Mouse (Mus musculus) left cerebral cortex, postnatal 10 days (tissue): ENCODE results near the gene Slc9a4. TPM values are rescaled to one million over a fixed set of nuclear protein-coding genes. Genes with fewer than 3 reads are reported as not detected.
"Not testable (repeated sequence)": the region's sequence is repeated elsewhere in the genome, so short reads cannot be mapped to it uniquely, and the experiment has no call there.

Experiments used
- DNase-seq, 2 experiments: peaks; one replicate each; pipeline ENCODE4 v3.0.0; 2021 to 2022; ENCODE audit warnings: low spot score in 2 of 2, mixed read lengths in 1 of 2; ENCODE audit errors: extremely low spot score in 1 of 2
- intact Hi-C: fragments of 180-260 bp; cut with DNase I; formaldehyde crosslinking; loops from one replicate; pipeline ENCODE4 v1.15.1; 2025
- total RNA-seq, 2 experiments: library from RNA; stranded (reverse); gene quantifications; 2 replicates each; pipeline ENCODE4 v1.2.3; 2021

Slc9a4 gene
- under 1 TPM; 0.49 to 0.88 TPM for total RNA-seq

DNA sequence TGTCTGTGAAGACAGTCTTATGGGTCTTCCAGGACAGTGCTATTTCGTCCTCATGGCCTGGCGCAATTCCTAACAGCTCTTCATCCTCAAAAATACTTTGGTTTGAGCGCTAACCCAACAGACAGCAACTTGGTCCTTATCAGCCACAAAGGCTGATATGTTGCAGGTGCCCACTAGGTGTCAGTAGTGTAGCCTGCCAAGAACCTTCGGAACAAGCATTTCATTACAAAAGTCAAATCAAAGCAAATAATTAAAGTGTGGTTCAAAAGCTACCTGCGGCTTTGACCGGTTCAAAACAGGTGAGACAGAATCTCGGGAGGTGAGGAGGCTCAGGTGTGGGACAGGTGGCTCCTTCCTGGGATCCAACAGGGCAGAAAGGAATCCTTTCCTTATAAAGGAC, at the start of gene Slc9a4:
Gene Slc9a4, plus strand, starts transcription at position 298 of the 400 bp plus-strand sequence.
- intact Hi-C loops: loop anchor here (5.0 kb wide), 3 partner anchors 78 to 263 kb away; no protein-coding TSS in a partner anchor
- peak; percentile 16 to 26 for DNase-seq

DNA sequence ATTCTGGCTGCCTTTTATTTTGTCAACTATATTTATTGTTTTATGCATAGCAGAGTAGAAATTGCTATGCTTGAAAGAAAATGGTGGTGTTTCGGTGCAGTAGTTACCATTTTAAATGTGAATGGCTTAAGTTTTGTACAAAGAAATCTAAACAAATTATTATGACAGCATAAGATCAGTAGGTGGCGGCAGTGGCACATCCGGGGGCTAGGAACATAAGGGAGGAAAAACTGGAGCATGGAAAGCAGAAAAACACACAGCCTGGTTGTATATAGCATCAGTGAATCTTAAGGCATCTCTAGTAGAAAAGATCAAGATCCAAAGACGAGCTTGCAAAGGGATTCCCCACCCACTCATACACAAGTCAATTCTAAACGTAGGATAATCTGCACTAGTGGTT, 42.3 kb upstream of the Slc9a4 start:
- intact Hi-C loops: no loop called here
- no peak for DNase-seq

DNA sequence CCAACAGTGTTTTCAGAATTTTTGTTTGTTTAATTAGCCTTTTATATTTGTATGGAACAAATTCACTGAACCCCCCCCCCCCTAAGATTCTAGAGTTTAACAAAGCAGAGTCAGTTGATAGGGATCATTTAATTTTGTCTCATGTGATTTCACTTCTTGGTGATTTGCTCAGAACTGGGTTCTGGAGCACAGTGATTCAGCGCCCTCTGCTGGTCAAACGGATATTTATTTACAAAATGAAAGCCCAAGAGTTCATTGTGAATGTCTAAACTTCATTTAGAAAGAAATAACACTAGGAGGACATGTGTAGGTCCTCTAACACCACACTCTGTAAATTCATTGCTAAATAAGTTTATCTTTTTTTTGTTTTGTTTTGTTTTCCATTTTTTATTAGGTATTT, 35.2 kb upstream of the Slc9a4 start:
- intact Hi-C loops: loop anchor here (1.0 to 5.0 kb wide), 2 partner anchors 429 to 542 kb away; no protein-coding TSS in a partner anchor
- peak; percentile 58 to 72 for DNase-seq

DNA sequence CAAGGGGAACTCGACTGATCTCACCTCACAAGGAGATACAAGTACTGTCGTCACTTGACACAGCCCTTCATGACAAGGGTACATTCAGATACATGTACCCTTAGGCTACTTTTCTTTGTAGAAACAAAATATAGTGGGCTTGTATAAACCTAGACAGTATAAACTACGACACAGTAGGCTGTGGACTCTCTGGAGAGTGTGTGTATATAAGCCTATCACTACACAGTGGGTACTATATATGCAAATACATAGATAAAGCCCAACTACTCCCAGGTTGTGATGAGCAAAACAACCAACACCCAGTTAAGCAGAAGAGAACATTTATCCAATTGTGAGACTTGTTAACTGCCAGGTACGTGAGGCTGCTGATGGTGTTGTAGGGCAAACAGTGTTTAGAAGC, 33.2 kb upstream of the Slc9a4 start:
- intact Hi-C loops: no loop called here
- no peak for DNase-seq

DNA sequence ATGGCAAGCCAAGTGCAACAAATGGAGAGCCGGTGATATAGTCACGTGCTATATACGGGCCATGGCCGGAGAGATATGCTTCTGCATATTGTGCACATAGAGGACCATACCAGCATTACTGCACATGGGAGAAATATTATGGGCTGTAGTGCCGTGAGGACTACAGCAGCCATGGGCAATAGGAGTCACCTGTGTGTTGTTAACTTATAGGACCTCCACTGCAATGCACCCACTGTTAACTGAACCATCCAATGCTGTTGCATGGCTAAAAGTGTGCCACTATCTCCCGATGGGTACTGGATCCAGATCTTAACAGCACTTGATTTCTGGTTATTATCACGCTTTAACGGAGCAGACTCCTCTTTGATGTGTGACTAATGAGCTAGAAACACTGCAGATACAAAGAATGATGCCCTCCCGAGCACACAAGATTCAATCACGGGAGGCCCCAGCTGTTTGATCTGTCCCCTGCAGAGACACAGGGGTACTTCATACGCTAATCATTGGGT, 32.8 kb upstream of the Slc9a4 start:
- DNase-seq: no peak
- intact Hi-C loops: no loop called here

DNA sequence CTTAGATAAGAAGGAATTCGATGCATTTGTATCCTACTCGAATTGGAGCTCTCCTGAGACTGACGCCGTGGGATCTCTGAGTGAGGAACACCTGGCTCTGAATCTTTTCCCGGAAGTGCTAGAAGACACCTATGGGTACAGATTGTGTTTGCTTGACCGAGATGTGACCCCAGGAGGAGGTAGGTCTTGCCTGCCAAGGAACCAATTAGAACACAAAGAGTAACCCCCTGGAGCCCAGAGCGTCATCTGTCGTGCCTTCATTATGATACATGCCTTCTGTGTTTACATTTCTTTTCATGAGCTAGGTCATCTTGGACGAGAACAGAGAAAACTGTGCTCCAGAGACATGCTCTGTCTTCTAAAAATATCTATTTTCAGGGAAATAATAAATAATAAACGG, 32.1 kb upstream of the Slc9a4 start:
- DNase-seq: no peak
- intact Hi-C loops: no loop called here

DNA sequence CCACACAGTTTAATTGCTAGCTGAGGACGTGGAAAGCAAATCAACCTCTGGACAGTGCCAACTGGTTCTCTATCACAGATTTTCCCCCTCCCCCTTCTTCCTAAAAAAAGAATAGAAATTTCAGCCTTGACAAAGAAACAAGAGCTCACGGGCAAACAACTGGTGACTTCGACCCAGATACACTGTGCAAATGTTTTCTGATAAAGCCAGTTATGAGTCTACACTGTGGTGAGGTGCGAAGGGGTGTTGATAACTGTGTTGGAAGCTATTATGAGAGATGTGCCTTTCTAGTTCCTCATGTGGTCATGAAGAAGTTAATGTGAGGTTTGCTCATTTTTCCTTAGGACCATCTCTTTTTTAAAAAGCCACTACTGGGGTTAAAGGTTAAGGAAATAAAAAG, 10.5 kb upstream of the Slc9a4 start:
- intact Hi-C loops: no loop called here
- no peak for DNase-seq

DNA sequence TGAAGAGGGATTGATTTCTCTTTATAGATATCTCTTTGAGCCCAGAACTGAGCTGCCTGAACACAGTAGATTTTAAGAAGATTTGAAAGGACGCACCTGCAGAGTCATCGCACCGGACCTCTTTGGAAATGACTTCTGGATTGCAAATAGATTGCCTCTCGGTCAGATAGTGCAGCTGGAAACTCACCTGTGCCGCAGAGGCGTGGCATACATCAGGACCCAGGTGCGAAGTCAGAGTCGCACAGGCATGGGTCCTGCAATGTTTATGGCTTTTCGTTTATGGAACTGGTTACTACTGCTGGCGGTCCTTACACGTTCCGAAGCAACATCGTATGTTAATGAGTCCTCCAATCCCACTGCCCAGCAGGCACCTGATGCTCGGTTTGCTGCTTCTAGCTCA, 388 bp downstream of the Slc9a4 start:
- DNase-seq: no peak
- intact Hi-C loops: no loop called here

DNA sequence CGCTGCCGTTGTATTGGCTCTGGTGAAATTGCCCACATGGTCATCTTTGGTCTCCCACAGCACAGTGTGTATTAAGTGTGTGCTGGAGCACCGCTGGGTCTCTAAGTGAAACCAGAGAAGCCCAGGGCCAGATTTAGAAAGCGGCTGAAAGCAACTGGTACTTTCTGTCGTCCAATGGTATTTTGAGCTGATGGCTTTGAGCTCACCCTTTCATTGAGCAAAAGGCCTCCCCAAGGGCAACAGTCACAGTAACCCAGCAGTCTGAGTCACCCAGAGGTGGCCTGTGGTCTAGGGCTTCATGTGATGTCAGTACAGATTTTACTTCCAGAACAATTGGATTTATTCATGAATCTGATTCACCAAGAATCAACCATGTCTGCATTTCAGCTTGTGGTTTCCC, 6.9 kb downstream of the Slc9a4 start:
- intact Hi-C loops: no loop called here
- no peak for DNase-seq

DNA sequence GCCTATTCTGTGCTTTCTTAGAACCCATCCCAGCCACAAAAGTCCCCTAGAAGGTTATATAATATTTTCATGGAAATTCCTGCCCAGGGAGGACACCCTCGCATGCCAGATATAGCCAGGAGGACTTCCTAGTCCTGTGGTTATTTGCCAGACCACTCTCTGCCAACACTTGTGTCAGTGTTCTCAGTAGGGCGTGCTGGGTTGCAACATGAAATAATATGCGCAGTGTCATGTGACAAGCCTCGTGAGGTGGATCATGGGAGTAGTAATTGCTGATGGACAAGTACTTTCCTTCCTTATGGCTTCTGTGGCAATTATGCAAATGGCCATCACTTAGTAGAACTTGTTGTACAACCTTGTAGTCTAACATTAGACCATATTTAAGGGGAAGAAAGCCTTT, 11.1 kb downstream of the Slc9a4 start:
- DNase-seq: no peak
- intact Hi-C loops: no loop called here

DNA sequence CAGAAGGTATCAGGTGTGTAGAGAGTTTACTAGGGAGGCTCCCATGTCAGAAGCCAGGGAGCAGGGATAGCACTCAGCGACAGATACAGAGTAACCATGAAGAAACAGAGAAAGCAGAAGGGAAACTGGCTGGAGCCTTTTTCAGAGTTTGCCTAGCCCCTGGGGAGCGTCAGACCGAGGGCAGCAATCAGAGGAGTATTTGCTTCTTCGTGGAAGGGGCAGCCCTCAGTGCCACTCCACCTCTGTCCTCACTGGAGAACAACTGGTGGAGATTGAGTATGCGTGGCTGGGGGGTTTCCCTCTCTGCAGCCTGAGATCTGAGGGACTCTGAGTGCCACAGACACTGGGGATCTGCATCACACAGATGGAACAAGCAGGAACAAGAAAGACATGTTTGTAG, 17.9 kb downstream of the Slc9a4 start:
- DNase-seq: no peak
- intact Hi-C loops: no loop called here

DNA sequence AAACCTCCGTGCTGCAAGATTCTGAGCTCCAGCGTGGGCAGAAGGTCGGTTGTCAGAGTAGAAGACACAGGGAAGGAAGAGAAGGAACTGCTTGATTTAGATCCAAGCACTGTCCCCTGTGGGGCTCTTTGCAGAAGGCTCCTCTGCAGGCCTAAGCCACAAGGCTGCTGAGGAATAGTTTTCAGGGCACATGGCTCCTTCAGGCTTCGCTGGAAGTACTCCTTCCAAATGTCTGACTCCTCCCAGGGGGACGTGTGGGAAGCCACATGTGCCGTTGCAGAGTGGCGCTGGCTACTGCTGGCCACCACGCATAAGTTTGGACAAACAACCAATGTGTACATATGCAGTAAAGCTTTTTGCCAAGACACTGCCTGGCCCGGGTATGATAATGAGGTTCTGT, 19.8 kb downstream of the Slc9a4 start:
- DNase-seq, intact Hi-C loops: not testable (repeated sequence)

DNA sequence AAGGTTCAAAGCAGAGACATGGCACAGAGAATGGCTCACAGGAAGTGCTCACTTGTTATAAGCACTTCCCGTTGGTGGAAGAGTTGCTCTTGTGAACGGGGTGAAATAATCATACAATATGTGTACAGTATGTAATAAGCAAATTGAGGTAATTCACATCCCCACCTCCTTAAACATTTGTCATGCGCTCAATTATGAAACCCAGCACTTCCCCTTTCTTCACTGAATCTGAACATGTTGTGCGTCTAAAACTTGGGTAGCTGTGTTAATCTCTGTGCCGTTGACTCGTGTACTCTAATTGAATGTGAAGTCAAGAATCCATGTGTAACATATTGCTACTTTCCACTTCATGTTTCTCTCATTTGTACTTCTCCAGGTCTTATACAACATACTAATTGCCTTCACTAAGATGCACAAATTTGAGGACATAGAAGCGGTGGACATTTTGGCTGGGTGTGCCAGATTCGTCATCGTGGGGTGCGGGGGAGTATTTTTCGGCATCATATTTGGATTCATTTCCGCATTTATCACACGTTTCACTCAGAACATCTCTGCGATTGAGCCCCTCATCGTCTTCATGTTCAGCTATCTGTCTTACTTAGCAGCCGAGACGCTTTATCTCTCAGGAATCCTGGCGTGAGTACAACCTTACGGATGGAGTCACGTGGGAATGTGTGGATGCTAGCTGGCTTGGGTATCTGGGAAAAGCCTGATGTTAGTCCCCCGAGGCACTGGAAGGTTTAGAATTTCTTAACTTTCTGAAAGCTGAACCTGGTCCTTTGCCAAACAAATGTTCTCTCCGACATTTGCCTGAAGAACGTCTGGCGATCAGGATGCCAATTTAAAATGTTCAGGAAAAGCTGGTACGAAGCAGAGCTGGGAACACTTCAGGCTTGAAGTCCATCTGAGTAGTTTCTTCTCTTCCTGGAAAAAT, 20.8 kb downstream of the Slc9a4 start:
- DNase-seq: peak; percentile 18 to 64
- intact Hi-C loops: no loop called here

DNA sequence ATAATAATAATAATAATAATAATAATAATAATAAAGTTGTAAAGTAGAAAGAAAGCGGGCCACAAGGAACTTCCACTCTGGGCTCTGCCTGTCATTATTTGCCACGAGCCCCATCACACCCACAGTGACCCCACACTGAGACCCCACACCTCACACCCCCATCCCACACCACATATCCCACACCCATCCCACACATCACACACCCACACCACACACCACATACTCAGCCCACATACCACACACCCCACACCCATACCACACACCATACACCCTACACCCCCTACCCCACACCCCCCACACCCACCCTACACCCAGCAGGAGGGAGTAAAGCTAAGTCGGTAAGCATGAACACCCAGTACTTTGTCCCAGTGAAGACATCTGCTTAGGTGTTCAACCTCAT, 21.6 kb downstream of the Slc9a4 start:
- intact Hi-C loops: no loop called here
- DNase-seq: no peak

DNA sequence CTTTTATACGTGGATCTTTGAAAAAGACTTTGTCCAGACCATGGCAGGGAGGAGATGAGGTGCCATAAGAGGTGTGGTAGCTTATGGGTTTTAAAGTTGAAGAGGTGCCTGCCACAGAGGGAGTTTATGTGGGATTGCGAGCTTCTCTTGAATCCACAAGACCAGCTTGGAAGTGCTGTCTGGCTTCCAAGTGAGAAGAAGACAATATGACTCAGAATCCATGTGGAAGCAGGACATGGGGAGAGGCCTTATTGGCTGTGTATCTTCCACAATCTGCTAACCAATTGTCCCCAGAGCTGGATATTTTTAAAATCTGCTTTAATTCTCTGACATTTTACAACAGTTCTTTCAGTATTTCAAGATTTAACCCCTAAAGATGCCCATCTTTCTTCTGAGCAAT, 33.3 kb downstream of the Slc9a4 start:
- DNase-seq: no peak
- intact Hi-C loops: no loop called here

DNA sequence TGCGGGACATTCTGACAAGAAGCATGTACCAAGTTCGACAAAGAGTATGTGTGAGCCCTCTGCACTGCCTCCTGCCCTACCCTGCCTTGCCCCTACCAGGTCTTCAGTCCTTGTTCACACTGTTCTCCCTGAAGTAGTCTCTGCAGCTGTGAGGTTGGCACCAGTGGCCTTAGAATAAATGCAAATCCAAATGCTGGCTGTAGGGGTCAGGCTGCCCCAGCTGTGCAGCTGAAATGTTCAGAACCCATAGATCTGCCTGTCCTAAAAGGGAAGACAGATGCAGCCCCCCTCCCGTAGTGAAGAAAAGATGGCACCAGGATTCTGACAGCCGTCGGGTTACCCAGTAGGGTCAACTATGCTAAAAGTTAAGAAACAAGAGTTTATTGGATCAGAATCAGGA, 39.2 kb downstream of the Slc9a4 start:
- peak in 1 of 2 experiments; percentile 27 for DNase-seq
- intact Hi-C loops: no loop called here

DNA sequence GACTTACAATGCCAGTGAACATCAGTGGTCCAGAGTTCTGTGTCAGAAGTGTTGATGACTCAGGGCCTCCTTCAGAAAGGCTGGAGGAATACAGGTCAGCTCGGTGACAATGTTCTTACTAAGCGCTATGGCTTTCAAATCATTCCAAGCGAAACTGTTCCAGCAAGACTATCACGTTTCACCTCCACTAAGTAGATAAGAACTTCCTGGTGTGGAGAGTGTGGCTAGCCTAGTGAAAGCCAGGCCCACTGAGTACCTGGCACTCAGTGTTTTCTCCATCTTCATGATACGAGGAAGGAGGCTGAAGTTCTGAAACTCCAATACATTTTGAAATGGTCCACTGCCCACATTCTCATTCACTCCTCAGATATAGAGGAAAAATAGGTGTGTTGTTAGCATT, 40.0 kb downstream of the Slc9a4 start:
- intact Hi-C loops: no loop called here
- no peak for DNase-seq

DNA sequence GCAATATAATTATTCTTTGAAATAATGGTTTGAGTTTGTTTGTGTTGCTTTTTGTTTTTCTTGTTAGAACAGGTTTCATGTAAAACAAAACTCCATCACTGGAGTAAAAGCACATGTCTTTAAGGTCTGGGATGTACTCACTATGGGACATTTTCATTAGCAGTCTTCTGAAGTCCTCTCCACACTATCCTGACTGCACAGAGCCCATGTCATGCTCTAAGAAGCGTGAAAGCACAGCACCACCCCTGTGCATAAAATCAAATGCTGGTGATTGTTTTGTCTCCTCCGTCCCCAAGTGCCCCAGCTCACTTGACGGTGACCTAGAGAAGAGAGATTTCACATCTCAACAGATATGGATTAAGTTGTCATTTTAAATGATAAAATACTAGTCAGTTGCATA, 45.1 kb downstream of the Slc9a4 start:
- intact Hi-C loops: no loop called here
- DNase-seq: no peak

DNA sequence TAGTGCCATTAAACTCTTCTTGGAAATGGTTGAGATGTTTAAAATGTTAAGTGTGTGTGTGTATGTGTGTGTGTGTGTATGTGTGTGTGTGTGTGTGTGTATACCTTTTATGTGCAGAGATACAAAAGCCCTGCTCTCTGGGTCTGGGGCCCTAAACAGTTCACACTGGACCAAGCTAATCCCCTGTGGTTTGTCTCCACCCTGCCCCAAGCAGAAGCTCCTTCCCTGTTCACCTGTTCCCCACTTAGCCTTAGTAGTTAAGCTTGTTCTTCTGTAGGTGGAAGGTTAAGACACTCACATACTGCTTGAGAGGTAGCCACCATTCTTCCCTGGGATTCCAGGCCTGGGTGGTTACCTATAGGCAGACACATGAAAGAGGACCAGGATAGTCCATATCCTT, 47.1 kb downstream of the Slc9a4 start:
- intact Hi-C loops: no loop called here
- no peak for DNase-seq

DNA sequence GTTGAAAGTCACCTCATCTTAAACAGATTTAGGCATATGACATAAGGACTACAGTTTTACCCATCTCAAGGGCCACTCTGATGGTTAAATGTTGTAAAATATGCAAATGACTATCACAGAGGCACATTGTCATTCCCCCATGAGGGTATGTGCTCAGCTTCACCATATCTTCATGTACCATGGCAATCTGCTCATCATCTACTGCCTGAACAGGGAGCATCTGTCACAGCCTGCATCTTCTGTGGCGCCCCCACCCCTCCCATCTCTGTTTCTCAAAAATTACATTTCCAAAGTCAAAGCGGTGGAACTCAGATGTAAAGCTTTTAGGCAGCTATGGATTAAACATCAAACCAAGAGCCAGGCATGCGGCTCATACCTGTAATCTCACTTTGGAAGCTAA, 48.6 kb downstream of the Slc9a4 start:
- intact Hi-C loops: no loop called here
- no peak for DNase-seq
